ENCODE assay signal across 12 mouse cellular contexts in genomic region chr7:100503076-100503475, GRCm38 (mm10). TPM values are rescaled to one million over a fixed set of nuclear protein-coding genes. Genes with fewer than 3 reads are reported as not detected.
DNase-seq lines count a peak whose midpoint lies in the region; ATAC-seq and TF ChIP-seq lines count a peak whose summit lies in the region.
"Had no signal": no experiment of that assay in that cellular context is flagged by ENCODE, and none has a peak within 500 bp of the region (broad histone marks: within the 10 kb centered on the region; RNA-seq: fewer than 3 reads in every experiment).

No protein-coding gene starts in this region.

- peaks cover 93% of the 10 kb centered on the region for H3K4me1 ChIP-seq in E14TG2a.4 (replicated peaks; ENCODE audit: low read depth, low read length)

- no peak for TF ChIP-seq CTCF in E14TG2a.4 (conservative IDR thresholded peaks at IDR 0.05; ENCODE audit: low read length)

- peaks cover 28% of the 10 kb centered on the region for H3K36me3 ChIP-seq in E14TG2a.4 (ENCODE audit: insufficient read depth, low read length)

- H3K27me3 ChIP-seq in E14TG2a.4 (ENCODE audit: insufficient read depth, low read length) = no peaks in the 10 kb centered on the region

- intact Hi-C loops in left cerebral cortex, postnatal 25 days (cut with DNase I) = no loop called here

- peak overlapping the region; percentile 17; the same call in 1 of the 2 replicates for H3K4me3 ChIP-seq in E14TG2a.4 (replicated peaks; ENCODE audit: low read length)
- H3K4me3 ChIP-seq: erythroblast, embryonic 14.5 days had no signal

- ATAC-seq in inflammation-experienced regulatory T-cells, adult 6 months = peak; percentile 56
- peak; percentile 29; the same call in 1 of the 2 replicates for ATAC-seq in neutrophil, adult 5-6 weeks (ENCODE audit: extremely low read depth, insufficient number of reproducible peaks, low FRiP score, poor library complexity, severe bottlenecking)

- H3K9me3 ChIP-seq in E14TG2a.4 (ENCODE audit: low read length) = no peaks in the 10 kb centered on the region

- peak; percentile 42 to 52 for DNase-seq in B cell, adult 2 months
- DNase-seq in left cerebral cortex, postnatal 25 days (ENCODE audit: low spot score in 2 of 2) = no peak
- no peak for DNase-seq in adrenal gland, postnatal 4 days (ENCODE audit: low spot score in 2 of 2)
- no peak for DNase-seq in cerebellum, adult 11-12 months
- DNase-seq: cerebellum, postnatal 14 days; gastrocnemius, postnatal 10 days; kidney, adult 8-10 months; layer of hippocampus, adult 9-11 months had no signal

RNA-seq across cellular contexts. Expression of gene Ucp2, which starts 9.9 kb away (rescaled TPM):
- polyA plus RNA-seq in inflammation-experienced regulatory T-cells, adult 6 months (2017; shearing (Covaris generic)) = 1,000 to 10,000 TPM; 1,111 to 1,581 (median 1,117) TPM
- 453 and 500 TPM in 2 replicates for total RNA-seq in neutrophil, adult 5-6 weeks (2017)
- 10 to 100 TPM; 77.1 to 78.9 TPM for total RNA-seq in left cerebral cortex, postnatal 25 days (2021)
- total RNA-seq in adrenal gland, postnatal 4 days (2021) = 100 to 1,000 TPM; 344 to 355 TPM

RNA-seq across cellular contexts. Expression of gene Dnajb13, which starts 11.7 kb away (rescaled TPM):
- 10 to 100 TPM; 15.7 to 23.7 (median 18.8) TPM for polyA plus RNA-seq in inflammation-experienced regulatory T-cells, adult 6 months (2017; shearing (Covaris generic))
- 1.0 and 1.5 TPM in 2 replicates for total RNA-seq in neutrophil, adult 5-6 weeks (2017)
- total RNA-seq in left cerebral cortex, postnatal 25 days (2021) = under 1 TPM; 0.25 to 0.60 TPM
- total RNA-seq in adrenal gland, postnatal 4 days (2021) = under 1 TPM in 1 of 2 experiments, not detected in 1; 0.23 TPM
- total RNA-seq: gastrocnemius, postnatal 10 days had no signal
- polyA plus RNA-seq: erythroblast, embryonic 14.5 days had no signal

RNA-seq across cellular contexts. Expression of gene Ucp3, which starts 30.3 kb away (rescaled TPM):
- polyA plus RNA-seq in inflammation-experienced regulatory T-cells, adult 6 months (2017; shearing (Covaris generic)) = under 1 TPM in 1 of 3 experiments, not detected in 2; 0.55 TPM
- total RNA-seq in neutrophil, adult 5-6 weeks (2017) = not detected in 2 replicates
- 1 to 10 TPM; 2.4 to 2.5 TPM for total RNA-seq in left cerebral cortex, postnatal 25 days (2021)
- total RNA-seq in adrenal gland, postnatal 4 days (2021) = 1 to 10 TPM; 2.7 to 3.6 TPM
- polyA plus RNA-seq: erythroblast, embryonic 14.5 days had no signal

RNA-seq across cellular contexts. Expression of gene Coa4, which starts 33.8 kb away (rescaled TPM):
- 10 to 100 TPM; 20.9 to 26.5 (median 23.5) TPM for polyA plus RNA-seq in inflammation-experienced regulatory T-cells, adult 6 months (2017; shearing (Covaris generic))
- 9.5 and 16.9 TPM in 2 replicates for total RNA-seq in neutrophil, adult 5-6 weeks (2017)
- total RNA-seq in left cerebral cortex, postnatal 25 days (2021) = 10 to 100 TPM; 10.2 to 11.2 TPM
- 10 to 100 TPM in 1 of 2 experiments, 1 to 10 TPM in 1; 9.8 to 11.0 TPM for total RNA-seq in adrenal gland, postnatal 4 days (2021)

Comparison
In these comparisons a context has a peak if more than half of its experiments do, and no peak if none do; other contexts are left out.
1. DNase-seq: peak in B cell, adult 2 months (2 of 2); none in left cerebral cortex, postnatal 25 days (0 of 2), adrenal gland, postnatal 4 days (0 of 2) and cerebellum, adult 11-12 months (single experiment).